Mouse (Mus musculus) embryo, embryonic 9.5 days (tissue): ENCODE results near the gene Coq9.

Experiments
- DNase-seq: peaks from one replicate; pipeline ENCODE4 v3.0.0-alpha.2; 2017; ENCODE audit errors: extremely low spot score

Gene Coq9

DNA sequence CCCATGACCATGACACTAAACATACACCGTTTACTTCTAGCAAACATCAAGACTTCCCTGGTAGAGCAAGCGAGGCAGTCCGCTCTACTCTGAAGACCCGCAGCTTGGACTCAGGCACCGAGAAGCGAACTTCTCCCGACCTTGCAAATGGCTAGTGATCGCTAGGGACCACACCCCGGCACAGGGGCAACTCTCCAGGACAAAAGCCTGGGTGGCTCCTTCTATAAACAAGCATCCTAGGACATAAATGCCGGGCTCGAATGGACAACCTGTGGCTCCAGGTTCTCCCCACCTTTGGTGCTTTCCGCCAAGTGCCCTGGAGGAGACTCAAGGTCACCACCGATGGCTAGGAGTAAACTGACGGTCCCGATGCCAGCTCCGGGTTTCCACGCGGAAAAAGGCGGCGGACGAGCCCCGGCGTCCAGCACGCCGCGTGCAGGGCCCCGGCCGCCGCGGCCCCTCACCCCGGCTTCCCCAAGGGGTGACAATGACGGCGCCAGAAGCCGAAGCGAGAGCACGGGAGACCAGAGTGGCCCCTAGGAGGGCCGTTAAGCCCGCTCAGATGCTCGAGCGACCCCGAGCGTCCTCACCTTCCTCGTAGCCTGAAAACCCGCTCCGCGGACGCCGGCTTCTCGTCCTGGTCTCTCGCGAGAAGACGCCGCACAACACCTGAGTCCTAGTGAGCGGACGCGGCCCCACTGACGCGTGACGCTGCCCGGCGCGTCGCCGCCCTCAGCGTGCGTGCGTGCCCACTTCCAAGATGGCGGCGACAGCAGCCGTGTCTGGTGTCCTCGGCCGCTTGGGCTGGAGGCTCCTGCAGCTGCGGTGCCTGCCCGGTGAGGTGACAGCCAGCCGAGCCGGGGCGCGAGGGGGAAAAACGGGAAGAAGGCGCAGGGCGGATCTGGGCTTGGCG is at the start of gene Coq9, which contains the start of gene Ciapin1:
Coq9 (plus strand) TSS at position 660 of the 913 bp plus-strand sequence.
Ciapin1 (minus strand) TSS at position 697 of the 913 bp plus-strand sequence.
- DNase-seq: peak; percentile 92

DNA sequence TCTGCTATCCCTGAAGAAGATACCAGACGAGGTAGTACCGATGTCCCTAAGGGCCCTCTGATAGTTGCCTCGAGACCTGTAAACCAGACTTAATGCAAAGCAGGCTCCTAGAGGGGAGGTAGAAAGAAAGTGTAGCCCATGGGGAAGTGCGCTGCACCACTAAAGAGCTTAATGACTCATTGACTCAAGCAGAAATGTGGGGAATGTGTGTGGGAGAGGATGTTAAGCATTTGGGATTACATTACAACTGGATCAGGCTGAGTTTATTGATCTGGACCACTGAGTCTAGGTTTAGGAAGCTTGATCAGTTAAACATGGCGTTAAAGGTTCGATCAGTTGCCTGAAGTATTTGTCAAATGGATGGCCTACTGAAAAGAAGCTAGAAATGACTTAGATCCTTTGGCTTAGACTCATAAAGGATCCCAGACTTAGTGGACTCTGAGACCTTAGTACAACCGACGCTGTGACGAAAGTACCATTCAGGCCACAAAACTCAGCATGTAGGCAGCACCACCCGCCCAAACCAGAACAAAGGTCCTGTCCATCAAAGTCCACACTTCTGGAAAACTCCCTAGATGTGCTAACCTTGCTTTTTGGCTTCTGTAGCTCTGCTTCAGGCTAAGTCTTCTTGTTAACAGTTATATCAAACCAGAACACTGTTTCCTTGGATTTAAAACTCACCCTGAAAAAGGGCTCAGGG is 48.7 kb upstream of the Coq9 start:
- DNase-seq: no peak

DNA sequence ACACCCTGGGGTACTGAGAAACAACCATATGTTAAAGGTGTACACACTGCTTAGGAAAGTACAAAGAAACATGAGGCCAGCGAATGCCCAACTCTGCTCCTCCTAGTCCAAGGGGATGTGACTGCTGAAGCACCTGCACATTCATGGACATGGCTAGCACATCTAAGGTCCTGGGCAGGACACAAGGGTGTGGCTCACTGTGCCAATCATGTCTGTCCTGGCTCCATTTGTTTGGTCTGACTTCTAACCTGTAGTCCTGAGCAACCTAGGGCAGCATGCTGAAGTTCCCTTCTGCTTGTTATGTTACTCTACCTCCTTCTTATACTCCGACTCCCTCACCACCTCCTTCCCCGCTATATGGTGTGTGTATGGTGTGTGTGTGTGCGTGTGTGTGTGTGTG is 43.8 kb upstream of the Coq9 start:
- DNase-seq: no peak

DNA sequence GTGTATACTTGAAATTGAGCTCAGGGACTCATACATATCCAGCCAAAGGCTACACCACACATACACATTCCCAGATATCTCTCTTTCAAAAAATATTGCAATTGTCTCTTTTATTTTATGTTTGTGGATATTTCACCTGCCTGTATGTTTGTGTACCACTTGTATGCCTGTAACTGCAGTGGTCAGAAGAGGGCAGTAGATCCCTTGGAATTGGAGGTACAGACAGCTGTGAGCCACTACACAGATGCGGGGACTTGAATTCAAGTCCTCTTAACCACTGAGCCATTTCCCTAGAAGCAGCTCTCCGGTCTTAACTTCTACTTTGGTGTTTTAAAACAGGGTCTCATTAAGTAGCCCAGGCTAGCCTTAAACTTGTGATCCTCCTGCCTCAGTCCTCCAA is 43.3 kb upstream of the Coq9 start:
- DNase-seq: no peak

DNA sequence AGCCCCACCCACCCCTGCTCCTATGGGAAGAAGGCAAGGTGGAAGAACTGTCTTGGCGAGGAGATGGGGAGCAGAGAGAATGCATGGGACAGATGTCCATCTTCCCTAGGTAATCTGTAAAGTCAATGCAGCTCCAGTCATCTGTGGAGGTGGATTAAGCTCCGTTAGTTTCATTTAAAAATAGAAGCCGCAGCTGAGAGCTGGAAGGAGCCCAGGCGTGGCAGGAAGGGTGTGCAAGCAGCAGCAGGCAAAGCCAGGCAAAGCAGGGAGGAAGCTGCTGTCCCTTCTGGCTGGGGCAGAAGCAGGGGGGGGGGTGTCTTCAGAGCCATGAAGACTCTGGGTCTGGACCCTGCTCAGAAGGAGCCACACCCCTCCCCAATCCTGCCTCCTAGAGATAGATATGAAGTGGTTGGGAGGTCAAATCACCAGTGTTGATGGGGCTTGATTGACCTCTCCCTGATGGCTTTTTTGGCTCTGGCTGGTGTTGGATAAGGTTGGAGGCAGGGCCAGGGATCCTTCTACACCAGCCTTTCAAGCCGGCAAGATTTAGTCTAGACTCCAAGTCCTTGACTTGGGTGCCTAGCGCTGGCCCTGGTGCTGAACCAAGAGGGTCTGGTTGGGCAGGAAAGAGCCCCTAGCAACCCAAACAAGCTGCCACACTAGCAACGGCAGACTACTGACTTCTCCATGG is 37.7 kb upstream of the Coq9 start:
- DNase-seq: no peak

DNA sequence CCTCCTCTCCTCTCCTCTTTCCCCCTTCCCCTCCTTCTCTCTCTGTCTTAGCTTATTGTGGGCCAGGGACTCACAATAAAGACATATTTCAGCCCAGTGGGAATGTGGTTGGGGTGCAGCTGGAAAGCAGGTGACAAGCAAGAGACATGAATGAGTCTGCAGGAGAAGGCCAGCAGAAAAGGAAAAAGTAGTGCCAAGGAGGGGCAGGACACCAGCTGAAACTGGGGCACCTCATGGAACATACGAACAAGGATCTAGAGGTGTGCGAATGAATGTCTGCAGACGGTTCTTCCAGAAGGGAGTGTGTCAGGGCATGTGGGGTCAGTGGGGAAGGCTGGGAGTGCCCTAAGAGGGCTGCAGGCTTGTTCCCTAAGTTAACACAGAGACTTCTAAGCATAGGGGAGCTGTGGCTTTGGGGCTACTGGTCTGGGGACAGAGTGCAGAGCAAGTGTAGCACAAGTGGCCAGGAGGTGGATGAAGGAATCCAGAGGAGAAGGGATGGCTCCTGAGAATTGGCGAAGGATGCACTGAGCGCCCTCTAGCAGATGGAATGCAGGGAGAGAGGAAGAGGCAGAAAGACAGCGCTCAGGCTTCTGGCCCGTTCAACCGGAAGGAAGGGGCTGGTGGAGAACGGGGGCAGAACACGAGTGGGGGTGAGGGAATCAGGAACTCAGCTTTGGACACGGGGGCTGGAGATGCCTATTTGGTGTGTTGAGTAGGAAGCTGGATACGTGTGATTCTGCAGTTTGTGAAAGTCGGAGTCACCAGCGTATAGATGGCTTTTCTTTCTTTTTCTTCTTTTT is 36.6 kb upstream of the Coq9 start:
- DNase-seq: no peak

DNA sequence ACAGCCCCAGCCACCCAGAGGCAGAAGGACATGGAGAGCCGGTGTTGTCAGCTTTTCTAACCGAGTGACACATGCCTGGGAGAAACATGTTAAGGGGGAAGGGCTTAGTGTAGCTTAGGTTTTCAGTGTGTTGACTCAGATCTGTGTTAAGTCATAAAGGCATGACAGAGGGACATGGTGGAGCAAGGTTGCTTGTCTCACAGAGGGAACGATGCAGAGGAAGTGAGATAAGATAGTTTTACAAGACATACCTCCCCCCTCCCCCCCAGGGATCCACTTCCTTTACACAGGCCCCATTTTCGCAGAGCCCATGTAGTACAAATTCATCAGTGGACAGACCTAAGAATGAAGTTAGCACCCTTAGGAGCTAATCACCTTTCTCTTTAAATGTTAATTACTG is 35.7 kb upstream of the Coq9 start:
- no peak for DNase-seq

DNA sequence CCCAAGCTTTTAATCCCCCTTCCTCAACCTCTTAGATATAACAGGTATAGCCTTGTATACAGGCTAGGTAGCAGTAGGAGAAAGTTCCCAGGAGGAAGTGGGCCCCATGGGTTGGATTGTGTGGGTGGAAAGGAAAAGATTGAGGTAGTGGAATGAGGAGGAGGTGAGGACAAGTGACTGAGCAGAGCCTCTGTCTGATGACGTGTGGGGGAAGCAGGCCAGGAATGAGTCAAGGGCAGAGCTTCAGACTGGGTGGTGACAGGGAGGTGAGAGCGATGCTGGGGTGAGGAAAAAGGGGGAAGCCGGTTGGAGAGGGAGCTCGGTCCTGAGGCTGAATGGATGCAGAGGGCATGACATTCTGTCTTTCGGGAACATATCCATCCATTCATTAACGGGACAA is 34.6 kb upstream of the Coq9 start:
- no peak for DNase-seq

DNA sequence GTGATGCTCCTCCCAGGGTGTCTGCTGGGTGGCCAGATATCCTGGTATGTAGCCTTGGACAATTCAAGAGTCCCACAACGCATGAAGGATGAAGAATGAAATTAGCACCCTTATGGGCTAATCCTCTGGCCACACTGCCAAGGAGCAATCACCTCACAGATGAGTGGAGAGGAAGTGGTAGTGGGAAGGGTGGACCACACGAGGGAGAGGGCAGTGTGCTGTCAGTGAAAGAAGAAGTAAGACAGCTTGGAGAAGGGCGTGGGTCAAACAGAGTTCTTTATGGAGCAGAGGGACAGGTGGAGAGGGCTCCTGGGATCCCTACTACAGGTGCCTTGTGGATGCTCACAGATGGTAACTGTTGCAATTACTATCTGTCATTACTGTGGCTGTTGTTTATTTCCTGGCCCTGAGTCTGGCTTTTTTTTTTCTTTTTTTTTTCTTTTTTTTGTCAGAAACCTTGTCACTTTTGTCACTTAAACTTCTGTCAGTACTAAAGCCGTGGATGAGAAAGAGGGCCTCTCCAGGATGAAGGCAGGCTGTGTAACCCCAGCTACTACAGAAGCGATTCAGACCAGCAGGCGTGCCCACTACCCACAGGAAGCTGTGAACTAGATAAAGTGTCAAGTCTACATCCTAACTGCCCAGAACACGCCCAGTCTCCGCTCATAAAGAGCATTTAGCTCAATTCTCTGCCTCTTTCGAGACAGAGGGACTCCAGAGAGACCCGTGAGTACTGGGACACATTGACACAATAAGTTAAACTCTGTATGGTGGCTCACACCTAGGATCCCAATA is 33.4 kb upstream of the Coq9 start:
- DNase-seq: no peak

DNA sequence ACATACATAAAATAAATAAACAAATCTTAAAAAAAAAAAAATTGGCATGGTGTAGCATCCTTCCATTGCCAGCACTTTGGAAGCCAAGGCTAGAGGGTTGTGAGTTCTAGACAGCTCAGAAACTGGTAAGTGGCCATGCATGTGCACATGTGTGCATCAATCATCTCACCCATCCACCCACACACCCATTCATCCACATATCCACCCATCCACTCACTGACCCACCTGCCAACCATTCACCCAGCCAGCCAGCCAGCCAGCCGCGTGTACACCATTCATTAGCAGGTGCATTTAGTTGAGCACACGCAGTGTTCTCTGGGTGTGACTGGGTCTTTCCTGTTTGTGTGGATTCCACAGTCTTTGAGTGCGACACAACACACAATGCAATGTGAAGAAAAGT is 32.3 kb upstream of the Coq9 start:
- DNase-seq: no peak

DNA sequence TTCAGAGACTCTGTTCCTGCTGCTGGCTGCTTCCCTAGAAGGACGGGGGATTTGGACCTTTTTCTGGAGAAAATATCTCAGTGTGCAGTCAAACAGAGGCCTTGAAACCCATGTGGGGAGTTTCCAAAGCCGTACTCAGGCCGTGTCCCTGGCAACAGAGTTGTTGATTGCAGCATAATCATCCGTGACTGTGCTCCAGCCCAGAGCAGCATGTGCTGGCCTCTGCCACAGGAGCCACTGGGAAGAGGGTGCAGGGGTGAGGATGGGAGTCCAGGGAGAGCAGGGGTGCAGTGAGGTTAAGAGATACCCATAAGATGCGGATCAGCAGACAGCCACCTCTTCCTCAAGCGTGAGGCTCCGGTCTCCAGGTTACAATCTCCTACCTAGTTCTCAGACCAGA is 30.6 kb upstream of the Coq9 start:
- no peak for DNase-seq

DNA sequence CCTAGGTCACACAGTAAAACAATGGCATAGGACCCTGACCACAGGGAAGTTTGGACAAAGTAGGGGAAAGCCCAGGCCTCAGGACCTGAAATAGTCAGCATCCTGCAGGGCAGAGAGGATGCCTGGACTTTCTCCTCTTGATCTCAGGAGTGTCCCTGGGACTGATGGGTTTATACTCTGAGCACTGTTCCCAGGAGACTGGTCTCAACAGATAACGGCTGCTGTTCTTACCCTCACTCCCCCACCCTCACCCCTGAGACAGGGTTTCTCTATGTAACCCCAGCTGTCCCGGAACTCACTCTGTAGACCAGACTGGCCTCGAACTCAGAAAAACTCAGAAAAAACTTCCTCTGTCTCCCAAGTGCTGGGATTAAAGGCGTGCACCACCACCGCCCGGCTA is 29.7 kb upstream of the Coq9 start:
- no peak for DNase-seq

DNA sequence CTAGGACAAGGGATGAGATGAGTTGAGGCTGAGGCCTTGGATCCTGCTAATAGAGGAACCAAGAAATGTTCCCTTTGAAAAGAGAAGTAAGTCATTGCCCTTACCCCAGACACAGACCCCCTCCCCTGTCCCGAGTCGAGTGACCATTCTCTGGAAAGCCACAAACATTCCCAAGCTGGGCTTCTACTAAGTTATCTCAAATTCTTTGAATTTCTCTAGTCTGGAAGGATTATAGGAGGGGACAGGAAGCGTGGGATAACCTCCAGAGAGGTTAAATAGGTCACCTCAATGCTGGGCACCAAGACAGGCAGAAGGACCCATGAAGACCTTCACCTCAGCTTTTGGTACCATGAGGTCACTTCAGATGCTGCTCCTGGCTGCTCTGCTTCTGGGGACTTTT is 28.0 kb upstream of the Coq9 start, which contains the start of gene Ccl17:
Ccl17 (plus strand) TSS at position 301 of the 400 bp plus-strand sequence.
- no peak for DNase-seq

DNA sequence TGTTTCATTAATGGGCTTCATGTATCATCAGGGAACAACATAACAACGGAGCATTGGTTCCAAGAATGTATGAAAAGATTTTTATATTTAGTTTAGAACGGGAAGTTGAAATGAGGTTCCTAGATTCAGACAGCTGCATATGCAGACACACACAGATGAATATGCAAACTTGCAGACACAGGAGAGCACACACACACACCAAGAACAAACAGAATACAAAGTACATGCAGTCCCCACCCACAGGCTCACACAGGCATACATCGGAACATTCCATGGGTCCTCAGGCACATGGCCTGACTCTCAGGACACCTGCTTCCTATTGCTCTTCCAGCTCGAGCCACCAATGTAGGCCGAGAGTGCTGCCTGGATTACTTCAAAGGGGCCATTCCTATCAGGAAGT is 27.3 kb upstream of the Coq9 start:
- DNase-seq: no peak

DNA sequence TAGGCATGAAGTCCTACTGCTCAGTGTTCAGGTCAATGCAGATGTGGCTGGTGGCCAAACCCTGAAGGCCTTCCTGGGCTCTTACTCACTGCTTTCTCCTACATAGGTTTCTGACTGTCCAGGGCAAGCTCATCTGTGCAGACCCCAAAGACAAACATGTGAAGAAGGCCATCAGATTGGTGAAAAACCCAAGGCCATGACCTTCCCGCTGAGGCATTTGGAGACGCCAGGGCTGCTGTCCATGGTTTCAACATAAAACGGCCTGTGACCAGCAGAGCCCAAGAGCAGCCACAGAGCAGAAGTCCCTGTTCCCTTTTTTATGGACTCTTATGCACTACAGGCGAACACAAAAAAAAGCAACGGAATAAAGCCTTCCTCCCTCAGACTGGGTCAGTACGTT is 26.5 kb upstream of the Coq9 start:
- DNase-seq: no peak

DNA sequence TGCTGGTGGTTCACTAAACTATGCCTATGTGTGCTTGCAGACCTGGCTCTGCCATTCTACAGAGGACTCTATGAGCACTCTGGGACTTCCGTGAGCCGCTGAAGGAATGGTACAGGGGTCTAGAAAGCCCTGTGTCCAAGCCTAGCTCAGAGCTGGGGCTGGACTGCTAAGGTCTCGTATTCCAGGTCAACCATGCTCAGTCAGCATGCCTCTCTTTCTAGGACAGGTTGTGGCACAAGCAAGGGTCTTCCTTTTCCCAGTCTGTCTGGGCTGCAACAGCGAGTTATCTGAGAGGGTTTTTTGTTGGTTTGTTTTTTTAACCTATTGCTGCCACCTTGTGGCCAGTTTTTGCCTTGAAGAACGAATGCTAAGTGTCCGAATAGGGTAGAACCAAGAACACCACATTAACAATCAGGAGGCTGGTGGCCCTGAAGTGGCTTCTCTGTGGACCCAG is 25.4 kb upstream of the Coq9 start:
- DNase-seq: peak; percentile 89

DNA sequence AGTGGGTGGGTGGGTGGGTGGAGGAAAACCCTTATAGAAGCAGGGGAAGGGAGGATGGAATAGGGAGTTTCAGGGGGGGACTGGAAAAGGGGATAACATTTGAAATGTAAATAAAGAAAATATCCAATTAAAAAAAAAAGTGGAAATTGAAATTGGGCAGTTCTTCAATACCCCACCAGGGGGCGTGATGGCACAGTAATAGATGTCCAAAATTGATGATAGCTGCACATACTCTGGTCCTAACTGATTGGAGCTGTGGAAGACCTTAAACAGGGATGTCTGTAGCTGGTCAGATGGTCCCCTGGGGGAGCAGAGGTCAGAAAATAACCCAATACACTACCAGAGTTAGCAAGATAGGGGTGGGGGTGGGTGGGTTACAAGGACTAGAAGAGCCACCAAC is 23.6 kb upstream of the Coq9 start:
- no peak for DNase-seq

DNA sequence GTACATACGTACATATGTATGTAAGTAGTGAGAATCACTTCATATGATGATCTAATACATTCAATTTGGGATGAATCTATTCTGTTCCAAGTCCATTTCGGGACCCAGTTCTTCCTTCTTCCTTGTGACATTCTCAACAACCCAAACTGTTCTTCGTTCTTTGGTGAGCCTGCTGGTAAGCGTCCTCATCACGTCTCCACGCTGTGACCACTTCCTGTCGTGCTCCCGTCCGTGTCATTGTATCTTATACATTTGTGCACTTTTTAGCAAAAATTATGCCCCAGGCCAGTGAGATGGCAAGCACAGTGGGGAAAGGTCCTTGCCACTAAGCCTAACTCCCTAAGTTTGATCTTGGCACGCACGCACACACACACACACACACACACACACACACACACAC is 20.2 kb upstream of the Coq9 start:
- no peak for DNase-seq

DNA sequence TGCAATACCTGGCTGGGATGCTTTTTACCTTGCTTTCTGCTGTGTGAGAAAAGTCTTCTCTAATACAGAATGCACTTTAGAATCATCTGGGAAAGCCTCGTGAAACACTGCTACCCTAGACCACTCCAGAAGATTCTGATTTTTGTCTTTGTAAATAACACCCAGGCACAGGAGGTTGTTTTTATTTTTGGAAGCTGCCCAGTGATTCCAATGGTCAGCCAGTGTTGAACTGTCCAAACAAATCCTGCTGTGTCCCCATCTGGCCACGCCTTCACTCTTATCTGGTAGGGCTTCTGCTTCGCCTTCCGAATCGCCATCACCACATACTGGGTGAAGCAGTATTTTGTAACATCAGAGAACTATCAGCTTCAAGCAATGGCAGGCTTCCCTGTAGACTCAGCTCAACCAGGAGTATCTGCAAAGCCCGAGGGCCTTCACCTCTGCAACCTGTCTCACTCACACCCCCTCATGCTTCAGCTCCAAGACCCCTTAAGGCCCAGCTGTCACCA is 18.4 kb upstream of the Coq9 start:
- DNase-seq: no peak

DNA sequence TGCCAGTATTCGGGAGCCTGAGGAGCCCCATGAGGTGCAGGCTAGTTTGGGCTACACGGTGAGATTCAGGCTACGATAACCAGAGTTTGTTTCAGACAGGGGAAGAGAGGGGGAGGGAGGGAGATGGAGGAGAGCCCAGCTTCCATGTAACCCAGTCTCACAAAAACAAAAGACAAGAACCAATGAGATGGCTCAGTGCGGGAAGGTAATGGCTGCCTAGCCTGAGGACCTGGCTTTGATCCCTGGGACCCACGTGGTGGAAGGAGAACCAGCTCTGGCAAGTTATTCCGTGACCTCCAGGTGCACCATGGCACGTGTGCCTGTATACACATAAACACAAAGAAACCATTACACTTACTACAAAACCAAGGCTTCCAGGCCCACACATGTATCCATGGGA is 17.6 kb upstream of the Coq9 start:
- DNase-seq: no peak

DNA sequence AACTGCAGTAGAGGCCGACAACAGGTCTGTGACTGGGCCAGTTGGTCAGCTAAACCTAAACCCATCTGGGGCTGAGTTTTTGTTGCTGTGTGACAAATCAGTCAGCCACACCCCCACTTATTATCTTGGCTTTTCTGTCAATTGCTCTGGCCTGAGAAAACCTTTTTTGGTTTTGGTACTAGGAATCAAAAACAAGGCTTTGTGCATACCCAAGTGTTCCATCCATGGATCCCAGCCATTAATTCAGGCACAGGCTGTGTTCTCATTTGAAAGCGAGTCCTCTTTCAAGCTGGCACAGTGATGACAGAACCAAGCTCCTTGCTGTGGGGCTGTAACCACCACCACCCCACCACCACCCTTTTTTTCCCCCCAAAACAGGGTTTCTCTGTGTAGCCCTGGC is 16.7 kb upstream of the Coq9 start:
- DNase-seq: no peak
